Mouse (Mus musculus) heart, adult 11 months (tissue): Measurements from ENCODE around the gene Elovl5.

Source experiments
- DNase-seq: peaks from one replicate; pipeline ENCODE4 v3.0.0; 2022

Gene Elovl5

GRCm38 (mm10) chr9:77929296-77929695, 12.1 kb downstream of the Elovl5 start:
- DNase-seq, result peak; percentile 59

- peak; percentile 89 for DNase-seq
These were observed 13.1 kb downstream of the Elovl5 start for GRCm38 (mm10) chr9:77930036-77930859.

GRCm38 (mm10) chr9:77930860-77931184, 13.7 kb downstream of the Elovl5 start:
- DNase-seq, result peak; percentile 94

GRCm38 (mm10) chr9:77931740-77932139, 14.6 kb downstream of the Elovl5 start:
- DNase-seq, result peak; percentile 89

- no peak for DNase-seq
These were observed 18.9 kb downstream of the Elovl5 start for GRCm38 (mm10) chr9:77935818-77936611.

GRCm38 (mm10) chr9:77937875-77938274, 20.7 kb downstream of the Elovl5 start:
- DNase-seq, result no peak

GRCm38 (mm10) chr9:77938761-77939553, 21.8 kb downstream of the Elovl5 start:
- peak; percentile 97 for DNase-seq

GRCm38 (mm10) chr9:77939554-77939920, 22.4 kb downstream of the Elovl5 start:
- DNase-seq, result no peak

GRCm38 (mm10) chr9:77941058-77941457, 23.9 kb downstream of the Elovl5 start:
- DNase-seq, result no peak

- DNase-seq, result no peak
These were observed 24.7 kb downstream of the Elovl5 start for GRCm38 (mm10) chr9:77941836-77942235.

- no peak for DNase-seq
These were observed 25.2 kb downstream of the Elovl5 start for GRCm38 (mm10) chr9:77942411-77942810.

- DNase-seq, result no peak
These were observed 26.2 kb downstream of the Elovl5 start for GRCm38 (mm10) chr9:77943316-77943715.

GRCm38 (mm10) chr9:77944195-77944594, 27.0 kb downstream of the Elovl5 start:
- DNase-seq, result no peak

- DNase-seq, result no peak
These were observed 28.9 kb downstream of the Elovl5 start for GRCm38 (mm10) chr9:77945792-77946666.

- no peak for DNase-seq
These were observed 31.1 kb downstream of the Elovl5 start for GRCm38 (mm10) chr9:77948214-77948613.

- no peak for DNase-seq
These were observed 32.6 kb downstream of the Elovl5 start for GRCm38 (mm10) chr9:77949753-77950268.

- no peak for DNase-seq
These were observed 33.8 kb downstream of the Elovl5 start for GRCm38 (mm10) chr9:77950841-77951475.

- no peak for DNase-seq
These were observed 34.8 kb downstream of the Elovl5 start for GRCm38 (mm10) chr9:77951971-77952370.

GRCm38 (mm10) chr9:77953053-77953452, 35.9 kb downstream of the Elovl5 start:
- no peak for DNase-seq

GRCm38 (mm10) chr9:77954496-77954895, 37.3 kb downstream of the Elovl5 start:
- DNase-seq, result no peak

GRCm38 (mm10) chr9:77954981-77955380, 37.8 kb downstream of the Elovl5 start:
- no peak for DNase-seq

- no peak for DNase-seq
These were observed 38.3 kb downstream of the Elovl5 start for GRCm38 (mm10) chr9:77955511-77955910.
